Mouse (Mus musculus): ENCODE measurements at regions not wholly inside any gene's neighbourhood (a gene's known extent, or its start where the extent isn't known, plus 50 kb on each side); places are given as distances from the start of the nearest gene placed in this dataset.

DNA sequence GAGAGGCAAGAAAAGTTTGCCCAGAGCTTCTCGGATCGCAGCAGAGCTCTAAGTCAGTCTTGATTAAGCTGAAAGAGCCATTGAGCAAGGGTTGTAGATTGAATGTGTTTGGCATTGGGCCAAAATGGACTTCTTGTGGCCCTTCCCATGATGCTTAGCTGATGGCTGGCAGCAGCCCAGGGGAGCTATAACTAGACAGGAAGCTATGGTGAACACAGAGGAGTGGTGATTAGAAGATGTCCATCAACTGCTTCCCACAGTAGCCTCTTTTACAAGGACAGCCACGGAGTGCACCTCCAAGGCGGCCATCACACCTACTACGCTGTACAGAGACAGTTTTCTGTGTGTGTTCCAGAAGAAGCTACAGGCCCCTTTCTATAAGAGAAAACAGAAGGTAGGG is 116.4 kb upstream of the Map1b start:
- DNase-seq (ENCODE audit: low spot score), result no peak

GRCm38 (mm10) chr13:99630800-99631199 is 114.5 kb upstream of the Map1b start:
- no peak for DNase-seq (ENCODE audit: low spot score)

GRCm38 (mm10) chr13:99630356-99630755 is 114.0 kb upstream of the Map1b start:
- no peak for DNase-seq (ENCODE audit: low spot score)

GRCm38 (mm10) chr13:99625196-99625595 is 108.9 kb upstream of the Map1b start:
- no peak for DNase-seq (ENCODE audit: low spot score)

DNA sequence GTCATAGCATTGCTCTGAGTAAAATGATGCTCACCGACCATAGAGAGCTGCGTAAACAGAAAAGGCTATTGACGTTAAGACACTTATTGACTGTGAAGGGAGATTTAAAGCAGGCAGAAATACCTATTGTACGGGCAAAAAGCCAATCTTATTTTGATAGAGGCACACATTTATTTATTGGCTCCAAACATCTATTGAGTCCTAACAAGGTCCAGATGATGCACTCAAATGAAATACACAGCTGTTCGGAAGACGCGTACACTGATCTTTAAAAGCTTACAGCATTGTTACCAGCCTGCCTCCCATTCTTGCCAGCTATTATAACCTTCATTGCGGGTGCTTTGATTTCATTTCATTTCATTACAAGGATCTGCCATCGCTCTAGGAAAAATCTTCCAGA is 102.0 kb upstream of the Map1b start:
- DNase-seq (ENCODE audit: low spot score), result no peak

GRCm38 (mm10) chr13:99617457-99617856 is 101.1 kb upstream of the Map1b start:
- DNase-seq (ENCODE audit: low spot score), result no peak

GRCm38 (mm10) chr13:99611715-99612494 is 95.6 kb upstream of the Map1b start:
- DNase-seq (ENCODE audit: low spot score), result no peak

GRCm38 (mm10) chr13:99610498-99610897 is 94.2 kb upstream of the Map1b start:
- DNase-seq (ENCODE audit: low spot score), result peak; percentile 3

DNA sequence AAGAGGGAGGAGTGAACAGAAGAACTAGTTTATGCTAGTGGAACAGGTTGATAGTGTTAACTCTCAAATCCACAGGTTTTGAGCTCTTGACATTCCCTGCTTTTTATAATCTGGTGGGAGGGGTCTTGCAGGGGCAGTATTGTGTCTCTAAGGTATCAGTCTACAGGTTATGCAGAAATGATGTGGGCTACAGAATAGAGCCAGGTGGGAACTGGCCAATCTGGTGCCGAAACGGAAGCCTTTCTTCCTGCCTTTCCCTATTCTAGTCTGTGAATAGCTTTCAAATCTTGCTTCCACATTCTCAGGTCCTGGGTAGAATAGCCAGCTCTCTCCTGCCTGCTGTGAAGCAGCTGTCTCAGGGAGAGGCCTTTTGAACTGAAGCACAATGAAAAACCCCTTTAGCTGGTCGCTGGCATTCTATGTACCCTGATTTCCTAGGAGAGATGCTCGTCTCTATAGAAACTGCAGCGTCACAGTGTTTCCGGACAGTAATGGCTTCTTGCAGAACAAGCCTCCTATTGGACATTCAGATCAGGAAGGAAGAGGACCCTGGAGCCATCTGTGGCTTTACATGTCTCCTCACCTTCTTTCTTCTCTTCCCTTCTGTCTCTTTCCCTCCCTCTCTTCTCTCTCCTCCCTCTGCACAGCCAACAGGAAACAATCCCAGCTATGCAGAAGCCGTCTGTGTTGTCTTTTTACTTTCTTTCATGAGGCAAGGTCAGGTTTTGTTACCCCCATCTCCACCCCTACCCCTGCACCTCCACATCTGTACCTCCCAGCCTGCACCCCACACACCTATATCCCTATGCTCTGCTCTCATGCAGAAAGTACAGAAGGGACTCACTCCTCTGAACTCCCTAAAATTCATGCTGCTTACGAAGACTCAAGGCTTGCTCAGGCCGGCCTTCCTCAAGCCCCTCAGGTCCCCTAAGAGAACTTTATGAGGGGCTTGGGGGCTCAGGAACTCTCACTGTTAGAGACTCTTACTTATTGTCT is 93.1 kb upstream of the Map1b start:
- peak; percentile 47 for DNase-seq (ENCODE audit: low spot score)

DNA sequence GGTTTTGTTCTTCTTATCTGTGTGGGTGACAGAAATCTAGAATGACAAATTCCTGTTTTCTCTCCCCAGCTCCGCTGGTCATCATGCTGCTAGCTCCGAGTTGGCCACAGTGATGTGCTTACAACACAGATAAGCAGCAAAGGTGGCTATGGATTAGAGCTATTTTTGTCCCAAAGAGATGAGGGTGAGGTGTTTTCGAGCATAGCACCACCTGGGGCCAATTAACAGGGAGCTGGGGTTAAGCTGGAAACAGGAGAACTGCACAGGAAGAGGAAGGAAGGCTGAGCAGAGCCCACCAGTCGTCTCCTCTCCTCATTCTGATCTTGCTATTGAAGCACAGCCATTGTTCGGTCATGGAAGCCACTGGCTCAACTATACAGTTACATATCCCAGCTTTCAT is 92.3 kb upstream of the Map1b start:
- DNase-seq (ENCODE audit: low spot score), result peak; percentile 11

- no peak for DNase-seq (ENCODE audit: low spot score)
Measured at GRCm38 (mm10) chr13:99607208-99607607, 90.9 kb upstream of the Map1b start.

- DNase-seq (ENCODE audit: low spot score), result peak; percentile 29
Measured at GRCm38 (mm10) chr13:99606606-99606990, 90.3 kb upstream of the Map1b start.

GRCm38 (mm10) chr13:99605866-99606605 is 89.7 kb upstream of the Map1b start:
- DNase-seq (ENCODE audit: low spot score), result no peak

DNA sequence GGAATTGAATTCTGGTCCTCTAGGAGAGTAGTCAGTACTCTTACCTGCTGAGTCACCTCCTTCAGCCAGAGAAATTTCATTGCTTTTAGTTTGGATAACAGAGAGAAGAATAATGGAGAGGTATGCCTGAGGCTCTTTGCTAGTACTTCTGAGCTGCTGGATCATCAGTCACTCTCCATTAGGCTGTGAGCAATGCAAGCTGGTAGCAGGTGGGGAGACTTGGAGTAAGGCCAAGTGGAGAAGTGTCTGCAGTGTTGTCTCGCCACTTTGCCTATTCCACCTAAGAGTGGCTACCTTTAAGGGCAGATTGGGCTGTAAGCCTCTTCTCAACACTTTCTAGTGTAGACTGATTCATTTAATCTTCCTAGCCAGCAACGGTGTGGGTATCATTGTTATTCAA is 81.6 kb upstream of the Map1b start:
- no peak for DNase-seq (ENCODE audit: low spot score)

DNA sequence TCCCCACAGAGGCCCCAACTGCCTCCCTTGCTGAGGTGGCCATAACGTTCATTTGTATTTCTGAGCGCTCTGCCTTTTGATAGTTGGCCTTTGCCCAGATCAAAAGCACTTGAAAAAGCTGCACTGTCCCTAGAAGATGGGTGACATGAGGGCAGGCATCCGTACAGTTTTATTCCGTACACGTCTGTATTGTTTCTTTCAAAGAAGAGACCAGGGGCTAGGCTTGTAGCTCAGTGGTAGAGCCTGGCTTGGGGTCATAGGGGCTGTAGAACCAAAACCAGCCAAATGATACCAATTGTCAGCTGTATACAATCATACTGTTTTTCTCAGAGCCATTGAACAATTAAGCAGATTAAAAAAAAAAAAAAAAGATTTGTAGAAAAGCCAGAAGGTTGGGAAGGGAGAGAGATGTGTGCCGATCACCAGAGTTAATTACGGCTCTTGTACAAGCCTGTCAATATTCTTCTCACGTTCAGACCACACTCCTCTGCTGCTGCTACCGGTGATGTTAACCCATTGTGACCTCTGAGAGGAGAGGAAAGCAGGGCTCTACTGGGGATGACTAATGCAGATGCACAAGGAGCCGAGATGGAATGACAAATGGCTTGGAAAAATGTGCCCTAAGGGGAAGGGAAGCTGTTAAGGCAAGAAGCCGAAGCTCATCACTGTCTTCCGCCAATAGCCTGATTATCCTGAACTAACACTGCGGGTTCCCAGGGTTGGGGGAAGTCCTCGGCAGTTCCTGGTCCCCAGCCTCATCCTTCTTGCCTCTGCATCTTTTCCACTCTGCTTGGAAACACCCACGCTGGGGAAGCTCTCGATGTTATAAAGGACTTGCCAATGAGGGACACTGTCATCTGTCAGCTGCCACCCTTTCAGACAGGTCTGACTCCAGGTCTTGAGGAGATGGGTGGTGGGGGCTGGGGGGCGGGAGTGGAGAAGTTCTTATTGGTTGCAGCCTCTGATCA is 77.8 kb upstream of the Map1b start:
- peak; percentile 44 for DNase-seq (ENCODE audit: low spot score)

DNA sequence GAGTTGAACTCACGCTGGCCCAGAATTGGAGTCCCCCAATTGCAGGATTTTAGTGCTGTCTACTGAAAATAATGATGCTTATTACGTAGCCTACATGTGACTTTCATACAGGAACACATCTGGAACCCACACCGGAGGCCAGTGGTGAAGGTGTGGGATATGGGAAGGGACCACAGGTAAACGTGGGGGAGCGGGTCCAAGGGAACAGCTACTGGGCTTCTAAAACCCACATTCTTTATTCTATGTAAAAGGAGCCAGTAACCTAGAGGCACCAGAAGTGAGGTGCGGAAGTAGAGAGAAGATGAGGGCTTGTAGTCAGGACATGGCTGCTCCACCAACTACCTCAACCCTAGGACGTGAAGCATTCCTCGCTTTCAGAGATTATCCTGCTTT is 76.9 kb upstream of the Map1b start:
- no peak for DNase-seq (ENCODE audit: low spot score)

DNA sequence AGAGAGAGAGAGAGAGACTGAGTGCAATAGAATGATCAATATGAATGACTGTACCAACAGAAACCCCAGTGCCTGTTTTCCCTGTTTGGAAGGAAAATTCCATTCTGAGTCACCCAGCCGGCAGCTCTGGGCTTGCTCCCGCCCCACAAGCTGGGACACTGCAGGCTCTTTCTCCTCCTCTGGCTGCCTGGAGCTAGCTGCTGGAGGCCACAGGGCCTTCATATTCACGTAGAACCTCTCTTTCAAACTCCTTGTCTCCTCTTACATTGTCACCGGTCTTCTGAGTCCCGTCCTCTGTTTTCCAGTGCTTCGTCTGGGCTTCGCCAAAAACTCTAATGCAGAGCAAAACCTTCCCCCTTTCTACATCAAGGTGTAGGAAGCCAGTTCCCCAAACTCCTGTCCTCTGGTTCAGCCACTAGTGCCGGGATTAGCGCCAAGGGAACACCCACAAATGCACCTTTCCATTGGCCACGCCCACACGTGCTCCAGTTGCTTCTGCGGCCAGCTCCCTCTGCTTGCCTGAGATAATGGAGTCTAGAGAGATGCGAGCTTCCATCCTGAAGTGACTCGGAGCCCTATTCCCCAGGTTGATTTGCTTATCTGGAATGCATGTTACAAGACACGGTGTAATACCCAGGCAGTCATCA is 76.4 kb upstream of the Map1b start:
- peak; percentile 51 for DNase-seq (ENCODE audit: low spot score)

- no peak for DNase-seq (ENCODE audit: low spot score)
Measured at GRCm38 (mm10) chr13:99588646-99589045, 72.3 kb upstream of the Map1b start.

DNA sequence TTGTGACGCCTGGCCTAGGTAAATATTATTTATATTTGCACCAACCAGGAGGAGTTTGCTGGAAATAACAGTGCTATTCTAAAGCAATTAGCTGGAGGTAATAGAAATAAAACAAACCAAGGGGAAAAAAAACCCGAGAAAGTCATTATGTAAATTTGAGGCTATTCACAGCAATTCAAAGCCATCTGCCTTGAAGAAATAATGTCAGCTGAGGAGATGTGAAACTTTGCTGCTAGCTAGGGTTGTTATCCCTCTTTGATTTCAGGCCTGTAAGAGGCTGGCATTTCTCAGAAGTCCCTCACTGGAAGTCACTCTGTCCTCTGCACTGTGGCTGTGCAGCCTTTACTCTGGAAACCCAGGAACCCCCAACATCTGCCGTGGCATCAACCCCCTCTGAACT is 67.5 kb upstream of the Map1b start:
- DNase-seq (ENCODE audit: low spot score), result no peak

DNA sequence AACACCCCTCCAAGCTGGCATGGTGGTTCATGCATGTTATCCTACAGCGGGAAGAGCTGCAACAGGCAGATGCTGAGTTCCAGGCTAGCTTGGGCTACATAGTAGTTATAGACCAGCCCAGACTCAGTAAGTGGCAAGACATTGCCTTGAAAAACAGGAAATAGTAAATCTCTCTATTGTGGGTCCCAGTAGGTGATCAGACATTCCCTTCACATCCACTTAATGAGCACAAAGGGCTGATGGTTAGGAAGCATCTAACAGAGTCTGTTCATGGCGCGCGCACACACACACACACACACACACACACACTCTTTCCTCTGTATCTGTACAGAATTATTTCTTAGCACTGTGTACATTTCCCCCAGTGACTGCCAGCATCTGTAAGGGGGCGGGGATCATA is 64.0 kb upstream of the Map1b start:
- DNase-seq (ENCODE audit: low spot score), result no peak
